Comparison of ENCODE assay signal across 13 mouse cellular contexts in the genomic region with DNA sequence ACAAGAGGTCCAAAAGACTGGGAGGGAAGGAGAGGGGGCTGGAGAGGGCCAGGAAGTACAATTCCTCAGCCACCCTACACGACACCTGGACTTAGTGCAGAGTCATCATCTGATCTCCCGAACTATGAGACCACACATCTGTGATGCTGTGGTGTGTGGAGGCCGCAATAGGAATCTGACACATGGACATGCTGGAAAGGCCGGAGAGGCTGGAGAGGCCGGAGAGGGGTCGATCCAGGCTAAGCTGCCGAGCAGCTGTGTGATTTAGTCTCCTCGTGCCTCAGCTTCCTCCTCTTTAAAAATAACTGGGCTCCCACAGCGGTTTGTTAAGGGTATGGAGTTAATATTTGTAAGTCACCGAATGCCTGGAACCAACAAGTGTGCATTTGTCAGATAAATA.
"Had no signal": no experiment of that assay in that cellular context is flagged by ENCODE, and none has a peak within 500 bp of the region (broad histone marks: within the 10 kb centered on the region; RNA-seq: fewer than 3 reads in every experiment).

No protein-coding gene starts in this region.

- H3K36me3 ChIP-seq: limb, embryonic 15.5 days; liver, embryonic 12.5 days; midbrain, embryonic 12.5 days; neural tube, embryonic 15.5 days had no signal

- H3K27ac ChIP-seq: limb, embryonic 15.5 days; liver, embryonic 12.5 days; macrophage; midbrain, embryonic 12.5 days; neural tube, embryonic 15.5 days had no signal

- H3K4me1 ChIP-seq: liver, embryonic 12.5 days had no signal

- H3K27me3 ChIP-seq: limb, embryonic 15.5 days; neural tube, embryonic 15.5 days had no signal

- H3K9ac ChIP-seq: limb, embryonic 15.5 days; liver, embryonic 12.5 days; lung, embryonic 14.5 days; midbrain, embryonic 12.5 days; neural tube, embryonic 15.5 days had no signal

- H3K9me3 ChIP-seq: limb, embryonic 15.5 days; liver, embryonic 12.5 days; midbrain, embryonic 12.5 days; neural tube, embryonic 15.5 days had no signal

- H3K4me3 ChIP-seq: limb, embryonic 15.5 days; liver, embryonic 12.5 days; megakaryocyte, embryonic 14.5 days; midbrain, embryonic 12.5 days; neural tube, embryonic 15.5 days had no signal

- ATAC-seq: intestine, postnatal 0 days; liver, embryonic 12.5 days had no signal

- H3K4me2 ChIP-seq: limb, embryonic 15.5 days; liver, embryonic 12.5 days; lung, embryonic 14.5 days; midbrain, embryonic 12.5 days; neural tube, embryonic 15.5 days had no signal

- DNase-seq: kidney, adult 9 months; kidney, postnatal 14 days; lung, postnatal 10 days; spleen, adult 18-20 months; thymus, postnatal 36 days had no signal
